In the genomic region with DNA sequence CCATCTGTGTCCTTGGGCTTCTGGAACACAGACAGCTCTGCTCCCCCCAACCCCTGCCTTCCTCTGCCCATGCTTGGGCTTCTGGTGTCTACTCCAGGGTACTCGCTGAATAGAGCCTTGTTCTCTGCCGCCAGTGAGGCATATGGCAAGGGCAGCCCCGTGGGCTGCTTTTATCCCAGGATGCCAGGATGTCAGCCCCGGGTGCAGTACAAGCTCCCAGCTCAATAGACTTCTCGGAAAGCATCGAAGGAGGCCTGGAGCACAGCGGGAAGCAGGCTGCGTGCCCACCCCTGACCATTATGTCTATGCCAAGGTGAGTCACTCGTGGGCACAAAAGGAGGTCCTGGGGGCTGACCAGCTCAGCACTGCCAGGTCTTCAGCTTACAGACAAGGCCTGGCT, we compare ENCODE assay signal across 13 mouse cellular contexts. TPM values are rescaled to one million over a fixed set of nuclear protein-coding genes. Genes with fewer than 3 reads are reported as not detected.
A peak's percentile ranks its signal among the peaks of the same experiment; 100 is the strongest.
DNase-seq lines count a peak whose midpoint lies in the region; ATAC-seq and TF ChIP-seq lines count a peak whose summit lies in the region.
"Had no signal": no experiment of that assay in that cellular context is flagged by ENCODE, and none has a peak within 500 bp of the region (broad histone marks: within the 10 kb centered on the region; RNA-seq: fewer than 3 reads in every experiment).

No protein-coding gene starts in this region.

- H3K27me3 ChIP-seq in thymus, adult 2 months (ENCODE audit: control insufficient read depth, insufficient read depth, low read length) = no peaks in the 10 kb centered on the region
- H3K27me3 ChIP-seq in liver, embryonic 11.5 days (replicated peaks; ENCODE audit: control insufficient read depth, insufficient read depth, low read length) = peaks cover 31% of the 10 kb centered on the region

- H3K4me1 ChIP-seq in thymus, adult 2 months (replicated peaks; ENCODE audit: control insufficient read depth, insufficient read depth, low read length) = peaks cover 4% of the 10 kb centered on the region
- H3K4me1 ChIP-seq in liver, embryonic 11.5 days (replicated peaks; ENCODE audit: control insufficient read depth, insufficient read depth, low read length) = peaks cover 17% of the 10 kb centered on the region

- no peaks in the 10 kb centered on the region for H3K9me3 ChIP-seq in liver, embryonic 11.5 days (ENCODE audit: control insufficient read depth, low read length)
- H3K9me3 ChIP-seq: embryonic facial prominence, embryonic 15.5 days; neural tube, embryonic 12.5 days had no signal

- no peak overlapping the region for H3K27ac ChIP-seq in thymus, adult 2 months (ENCODE audit: control insufficient read depth, insufficient read depth, low read length)
- H3K27ac ChIP-seq in liver, embryonic 11.5 days (ENCODE audit: low read depth, low read length) = no peak overlapping the region
- H3K27ac ChIP-seq: embryonic facial prominence, embryonic 15.5 days; heart, adult 2 months; neural tube, embryonic 12.5 days had no signal

- H3K36me3 ChIP-seq in thymus, adult 2 months (ENCODE audit: control insufficient read depth, insufficient read depth, low read length) = no peaks in the 10 kb centered on the region
- H3K36me3 ChIP-seq in liver, embryonic 11.5 days (ENCODE audit: control insufficient read depth, insufficient read depth, low read length) = no peaks in the 10 kb centered on the region
- H3K36me3 ChIP-seq: embryonic facial prominence, embryonic 15.5 days; neural tube, embryonic 12.5 days had no signal

- H3K4me3 ChIP-seq in thymus, adult 2 months (ENCODE audit: control insufficient read depth, insufficient read depth, low read length) = no peak overlapping the region
- H3K4me3 ChIP-seq in liver, embryonic 11.5 days (ENCODE audit: low read depth, low read length) = no peak overlapping the region
- H3K4me3 ChIP-seq: embryonic facial prominence, embryonic 15.5 days; heart, adult 2 months; neural tube, embryonic 12.5 days had no signal

- no peak overlapping the region for H3K4me2 ChIP-seq in liver, embryonic 11.5 days
- H3K4me2 ChIP-seq: embryonic facial prominence, embryonic 15.5 days; neural tube, embryonic 12.5 days had no signal

- ATAC-seq in frontal cortex, adult (ENCODE audit: low TSS enrichment) = no peak
- ATAC-seq in liver, embryonic 11.5 days (replicated peaks; ENCODE audit: low FRiP score) = no peak

- no peak for TF ChIP-seq CTCF in thymus, adult 2 months (IDR thresholded peaks at IDR 0.05; ENCODE audit: borderline replicate concordance, control insufficient read depth, extremely low read depth, insufficient read depth, low read length, poor library complexity)

- 90% methylated on average over 9 of the region's 9 CpGs for WGBS in thymus, adult 2 months
- WGBS in liver, embryonic 11.5 days = 78% methylated on average over 9 of the region's 9 CpGs

- DNase-seq in frontal cortex, postnatal 14 days (ENCODE audit: low spot score in 2 of 2) = peak; percentile 22 to 44
- DNase-seq in right cerebral cortex, adult 18-20 months = peak; percentile 31
- no peak for DNase-seq in right cerebral cortex, postnatal 36 days (ENCODE audit: low spot score in 2 of 2)
- peak; percentile 67 to 81 for DNase-seq in layer of hippocampus, adult 8-10 months (ENCODE audit: low spot score in 2 of 2)
- no peak for DNase-seq in urinary bladder, postnatal 36 days (ENCODE audit: low spot score in 2 of 2)
- DNase-seq in thymus, adult 2 months = no peak
- no peak for DNase-seq in liver, embryonic 11.5 days (ENCODE audit: low spot score)
- DNase-seq: heart, adult 2 months; kidney, adult 11 months had no signal

- H3K9ac ChIP-seq in liver, embryonic 11.5 days (ENCODE audit: low read depth, low read length) = no peak overlapping the region
- H3K9ac ChIP-seq: embryonic facial prominence, embryonic 15.5 days; neural tube, embryonic 12.5 days had no signal

- TF ChIP-seq POLR2A in thymus, adult 2 months (IDR thresholded peaks at IDR 0.05; ENCODE audit: control insufficient read depth, extremely low read depth, insufficient read depth, low read length, poor library complexity) = no peak

RNA-seq across cellular contexts. Expression of a gene that starts 2.3 kb away (rescaled TPM):
- 1,000 to 10,000 TPM in 2 of 4 experiments, 100 to 1,000 TPM in 2; 331 to 2,605 (median 1,138) TPM for total RNA-seq in layer of hippocampus, adult 8-10 months (2022)
- polyA plus RNA-seq in thymus, adult 2 months (2012; rRNA removed) = 0.94 and 1.1 TPM in 2 replicates
- polyA plus RNA-seq in liver, embryonic 11.5 days (2014; fragmentation: Nextera tagmentation; extraction: Ambion mirVana) = 2.4 and 2.8 TPM in 2 replicates

RNA-seq across cellular contexts. Expression of a gene that starts 13.4 kb away (rescaled TPM):
- under 1 TPM in 1 of 4 experiments, not detected in 3; 0.33 TPM for total RNA-seq in layer of hippocampus, adult 8-10 months (2022)
- polyA plus RNA-seq in thymus, adult 2 months (2012; rRNA removed) = not detected in 2 replicates
- not detected in 2 replicates for polyA plus RNA-seq in liver, embryonic 11.5 days (2014; fragmentation: Nextera tagmentation; extraction: Ambion mirVana)
- total RNA-seq: heart, adult 2 months had no signal
- polyA plus RNA-seq: embryonic facial prominence, embryonic 15.5 days; heart, adult 2 months; limb, embryonic 11.5 days; neural tube, embryonic 12.5 days had no signal

RNA-seq across cellular contexts. Expression of a gene that starts 17.4 kb away (rescaled TPM):
- total RNA-seq in layer of hippocampus, adult 8-10 months (2022) = 1 to 10 TPM; 1.5 to 3.2 (median 1.9) TPM
- 0.28 TPM in 1 of 2 replicates, not detected in the other for polyA plus RNA-seq in thymus, adult 2 months (2012; rRNA removed)
- 0.78 and 1.1 TPM in 2 replicates for polyA plus RNA-seq in liver, embryonic 11.5 days (2014; fragmentation: Nextera tagmentation; extraction: Ambion mirVana)
- total RNA-seq: heart, adult 2 months had no signal

RNA-seq across cellular contexts. Expression of a gene that starts 17.6 kb away (rescaled TPM):
- total RNA-seq in layer of hippocampus, adult 8-10 months (2022) = 100 to 1,000 TPM; 123 to 142 (median 133) TPM
- polyA plus RNA-seq in thymus, adult 2 months (2012; rRNA removed) = 215 and 245 TPM in 2 replicates
- polyA plus RNA-seq in liver, embryonic 11.5 days (2014; fragmentation: Nextera tagmentation; extraction: Ambion mirVana) = 259 and 279 TPM in 2 replicates

RNA-seq across cellular contexts. Expression of a gene that starts 26.5 kb away (rescaled TPM):
- under 1 TPM in 3 of 4 experiments, not detected in 1; 0.14 to 0.29 (median 0.23) TPM for total RNA-seq in layer of hippocampus, adult 8-10 months (2022)
- 45.1 and 60.0 TPM in 2 replicates for polyA plus RNA-seq in thymus, adult 2 months (2012; rRNA removed)
- 10.3 TPM in 2 replicates for polyA plus RNA-seq in liver, embryonic 11.5 days (2014; fragmentation: Nextera tagmentation; extraction: Ambion mirVana)

Comparison
In these comparisons a context has a peak if more than half of its experiments do, and no peak if none do; other contexts are left out.
1. DNase-seq: peak in frontal cortex, postnatal 14 days (2 of 2), right cerebral cortex, adult 18-20 months (single experiment) and layer of hippocampus, adult 8-10 months (2 of 2); none in right cerebral cortex, postnatal 36 days (0 of 2), urinary bladder, postnatal 36 days (0 of 2), thymus, adult 2 months (single experiment) and liver, embryonic 11.5 days (single experiment).